Mouse (Mus musculus) testis, adult 2 months (tissue): ENCODE results near the gene Dnaic2. TPM values are rescaled to one million over a fixed set of nuclear protein-coding genes. Genes with fewer than 3 reads are reported as not detected.

Experiments
- H3K27ac ChIP-seq: fragments of 200-500 bp; 2 replicates; pipeline ENCODE4 v1.5.1; 2012; ENCODE audit warnings: low read depth, low read length; ENCODE audit not compliant: control insufficient read depth, insufficient read depth
- H3K27me3 ChIP-seq: fragments of 200-500 bp; 2 replicates; pipeline ENCODE4 v1.6.1; 2012; ENCODE audit warnings: mild to moderate bottlenecking, low read length, moderate library complexity; ENCODE audit not compliant: control insufficient read depth, insufficient read depth
- H3K36me3 ChIP-seq: fragments of 200-500 bp; 2 replicates; pipeline ENCODE4 v1.6.1; 2012; ENCODE audit warnings: mild to moderate bottlenecking, low read length; ENCODE audit not compliant: control insufficient read depth, insufficient read depth
- H3K4me1 ChIP-seq: fragments of 200-500 bp; 2 replicates; pipeline ENCODE4 v1.6.1; 2012; ENCODE audit warnings: low read length; ENCODE audit not compliant: control insufficient read depth, insufficient read depth
- H3K4me3 ChIP-seq: fragments of 200-500 bp; 2 replicates; pipeline ENCODE4 v1.5.1; 2012; ENCODE audit warnings: low read depth, mild to moderate bottlenecking, low read length, moderate library complexity, mixed read lengths; ENCODE audit not compliant: control insufficient read depth
- CTCF ChIP-seq: fragments of 200-500 bp; IDR thresholded peaks from 2 replicates; pipeline ENCODE4 v1.5.1; 2012; ENCODE audit warnings: low read depth, mild to moderate bottlenecking, inconsistent platforms, low read length, moderate library complexity; ENCODE audit not compliant: control insufficient read depth, insufficient read depth, insufficient replicate concordance
- POLR2A ChIP-seq: fragments of 200-500 bp; IDR thresholded peaks from 2 replicates; pipeline ENCODE4 v1.6.1; 2012; ENCODE audit warnings: low read depth, mild to moderate bottlenecking, inconsistent platforms, low read length, moderate library complexity; ENCODE audit not compliant: control insufficient read depth
- polyA plus RNA-seq: library from polyadenylated mRNA; depleted of rRNA; stranded (reverse); fragments of >200 nt; gene quantifications from 2 replicates; pipeline ENCODE4 v1.2.3, GENCODE M21; 2012

Gene Dnaic2
- polyA plus RNA-seq, 1 experiment: 57.5 TPM

DNA sequence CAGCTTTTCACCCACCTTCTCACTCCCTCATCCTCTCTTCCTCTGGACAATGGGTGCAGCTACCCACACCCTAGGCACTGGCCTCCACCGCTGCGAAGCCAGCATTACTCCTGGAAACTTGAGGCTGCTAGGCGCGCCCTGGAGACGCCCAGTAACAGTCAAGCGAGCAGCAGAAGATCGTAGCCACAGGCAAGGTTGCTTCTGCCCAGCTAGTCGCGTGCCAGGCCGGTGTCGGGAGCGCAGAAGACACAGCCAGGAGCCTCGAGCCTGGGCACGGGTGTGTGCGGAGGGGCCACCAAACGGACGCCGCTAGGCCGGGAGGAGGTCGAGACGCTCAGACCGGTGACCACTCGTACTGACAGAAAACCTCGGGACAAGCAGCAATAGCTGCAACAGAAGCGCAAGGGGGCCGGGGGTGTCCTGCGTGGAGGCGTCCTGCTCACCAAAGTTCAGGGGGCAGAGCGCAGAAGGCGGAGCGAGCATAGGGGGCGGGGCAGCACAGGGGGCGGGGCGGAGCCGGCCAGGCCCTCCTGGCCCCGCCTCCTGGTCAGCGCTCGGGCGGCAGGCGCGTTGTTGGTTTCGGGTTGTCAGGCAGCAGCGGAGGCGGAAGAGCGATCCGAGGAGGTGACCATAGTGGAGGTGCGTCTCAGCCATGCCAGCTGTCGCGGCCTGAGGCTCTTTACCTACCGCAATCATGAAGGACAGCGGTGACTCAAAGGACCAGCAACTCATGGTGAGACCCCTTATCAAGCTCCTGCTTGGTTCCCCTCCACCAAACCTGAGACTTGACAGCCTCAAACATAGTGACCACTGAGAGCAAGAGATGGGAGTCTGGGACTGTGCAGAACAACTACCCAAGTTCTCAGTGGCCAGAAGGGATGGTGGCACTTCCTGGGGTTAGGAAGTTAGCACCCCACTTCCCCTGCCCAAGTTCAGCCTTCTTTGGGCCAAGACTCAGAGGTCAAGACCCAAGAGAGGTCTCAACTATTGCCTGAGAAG is 37.9 kb downstream of the Dnaic2 start, which contains the start of gene Kif19a:
Gene Kif19a, plus strand, starts transcription at position 569 of the 999 bp plus-strand sequence.
- no peak for TF ChIP-seq CTCF
- peak; percentile 54; the same call in 1 of the 2 replicates for TF ChIP-seq POLR2A

DNA sequence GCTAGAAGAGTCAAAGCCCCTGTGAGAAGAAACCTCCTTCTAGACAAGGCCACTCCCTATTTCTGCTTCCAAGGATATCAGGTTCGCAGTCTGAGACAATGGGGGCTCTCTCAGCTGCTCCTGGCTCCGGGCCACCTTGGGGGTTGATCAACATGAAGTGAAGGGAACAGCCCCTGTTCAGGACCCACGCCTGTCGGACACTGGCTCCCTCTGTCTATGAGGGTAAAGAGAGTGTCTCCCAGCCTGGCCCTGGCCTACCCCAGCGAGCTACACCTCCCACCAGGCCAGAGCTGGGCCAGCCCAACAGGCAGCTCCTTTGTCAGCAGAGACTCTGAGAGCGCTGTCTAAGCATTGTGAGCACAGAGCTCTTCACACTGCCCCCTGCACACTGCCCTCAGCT is 42.7 kb downstream of the Dnaic2 start:
- H3K27ac ChIP-seq: no peak overlapping the region
- H3K27me3 ChIP-seq: no peaks in the 10 kb centered on the region
- peaks cover 8% of the 10 kb centered on the region for H3K4me1 ChIP-seq
- no peaks in the 10 kb centered on the region for H3K36me3 ChIP-seq
- H3K4me3 ChIP-seq: no peak overlapping the region
- TF ChIP-seq POLR2A: no peak
- no peak for TF ChIP-seq CTCF

More for the DNA sequence above, 37.9 kb downstream of the Dnaic2 start, which contains the start of gene Kif19a:
- H3K36me3 ChIP-seq: no peaks in the 10 kb centered on the region
- H3K4me1 ChIP-seq: peaks cover 12% of the 10 kb centered on the region
- no peak within 1 kb of the TSS for H3K27ac ChIP-seq
- H3K4me3 ChIP-seq: peak within 1 kb of the TSS; percentile 85
- H3K27me3 ChIP-seq: no peaks in the 10 kb centered on the region

DNA sequence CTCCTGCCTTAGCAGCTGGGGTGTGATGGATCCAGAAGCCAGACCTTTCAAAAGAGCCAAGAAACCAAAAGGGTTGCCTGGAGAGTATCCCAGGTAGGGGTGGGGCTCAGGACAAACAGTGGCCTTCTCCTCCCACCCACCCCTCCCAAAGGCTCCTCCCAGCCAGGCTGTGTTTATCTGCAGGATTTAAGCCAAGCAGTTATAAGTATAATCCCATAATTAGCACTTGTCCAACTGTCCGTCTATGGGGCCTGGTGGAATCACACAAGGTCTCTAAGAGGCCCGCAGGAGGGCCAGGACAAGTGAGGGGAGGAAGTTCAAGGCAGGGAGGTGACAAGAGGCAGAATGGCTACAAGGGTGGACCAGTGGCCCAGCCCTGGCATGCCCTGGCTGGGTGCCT is 44.7 kb downstream of the Dnaic2 start:
- no peaks in the 10 kb centered on the region for H3K27me3 ChIP-seq
- no peak overlapping the region for H3K27ac ChIP-seq
- TF ChIP-seq CTCF: no peak
- no peak for TF ChIP-seq POLR2A
- H3K4me3 ChIP-seq: no peak overlapping the region
- H3K36me3 ChIP-seq: no peaks in the 10 kb centered on the region
- no peaks in the 10 kb centered on the region for H3K4me1 ChIP-seq

DNA sequence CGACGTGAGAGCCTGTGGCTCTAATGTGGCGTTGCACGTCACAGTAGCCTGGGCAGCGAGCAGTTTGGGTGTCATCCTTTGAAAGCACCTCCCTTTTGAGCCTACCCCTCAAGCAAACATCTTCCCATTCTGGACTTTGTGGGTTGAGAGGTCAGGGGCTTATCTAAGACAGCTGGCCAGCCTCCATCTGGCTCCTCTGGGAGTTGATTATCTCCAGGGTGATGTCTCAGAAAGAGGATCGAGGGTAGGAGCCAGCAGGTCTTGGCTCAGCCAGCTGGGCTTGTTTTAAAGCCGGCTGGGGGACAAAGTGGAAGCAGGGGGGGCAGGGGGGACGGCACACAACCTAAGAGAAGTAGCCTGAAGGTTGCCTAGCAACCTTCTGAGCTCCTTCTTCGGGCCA is 52.9 kb downstream of the Dnaic2 start:
- H3K36me3 ChIP-seq: no peaks in the 10 kb centered on the region
- TF ChIP-seq POLR2A: no peak
- no peak for TF ChIP-seq CTCF

DNA sequence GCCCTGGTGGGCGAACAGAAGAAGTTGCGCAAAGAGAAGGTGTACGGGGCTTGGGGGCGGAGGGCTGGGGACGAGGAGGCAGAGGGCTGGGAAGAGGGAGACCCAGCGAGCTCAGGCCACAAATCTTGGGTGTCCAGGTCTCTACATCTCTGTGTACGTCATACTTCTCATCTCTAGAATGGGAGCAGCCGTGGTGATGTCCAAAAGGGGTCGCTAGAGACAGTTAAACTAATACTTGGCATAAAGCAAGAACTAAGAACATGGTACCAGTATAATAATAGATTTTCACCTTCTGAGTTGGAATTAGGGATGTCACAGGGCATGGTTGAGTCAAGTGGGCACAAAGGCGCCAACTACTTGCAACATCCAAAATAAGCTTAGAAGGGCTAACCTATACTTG is 58.7 kb downstream of the Dnaic2 start:
- Histone ChIP-seq H3K4me3 (peak overlapping the region; percentile 75), H3K4me1 (peaks cover 12% of the 10 kb centered on the region), H3K36me3 (no peaks in the 10 kb centered on the region), H3K27ac (no peak overlapping the region), H3K27me3 (no peaks in the 10 kb centered on the region; the same call in 1 of the 2 replicates)
- TF ChIP-seq POLR2A: no peak

More for the DNA sequence above, 52.9 kb downstream of the Dnaic2 start:
- no peak overlapping the region for H3K4me3 ChIP-seq
- no peak overlapping the region for H3K27ac ChIP-seq
- H3K27me3 ChIP-seq: no peaks in the 10 kb centered on the region
- H3K4me1 ChIP-seq: peaks cover 10% of the 10 kb centered on the region

DNA sequence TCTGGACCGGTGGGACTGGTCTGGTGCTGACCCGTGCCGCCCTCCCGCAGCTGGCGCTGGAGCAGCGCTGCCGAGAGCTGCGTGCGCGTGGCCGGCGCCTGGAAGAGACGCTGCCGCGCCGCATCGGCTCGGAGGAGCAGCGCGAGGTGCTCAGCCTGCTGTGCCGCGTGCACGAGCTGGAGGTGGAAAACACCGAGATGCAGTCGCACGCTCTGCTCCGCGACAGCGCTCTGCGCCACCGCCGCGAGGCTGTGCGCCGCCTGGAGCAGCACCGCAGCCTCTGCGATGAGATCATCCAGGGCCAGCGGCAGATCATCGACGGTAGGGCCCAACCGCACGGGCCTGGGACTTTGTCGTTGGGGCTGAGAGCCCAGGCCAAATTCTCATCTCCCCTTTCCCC is 59.1 kb downstream of the Dnaic2 start:
- no peaks in the 10 kb centered on the region; the same call in 1 of the 2 replicates for H3K27me3 ChIP-seq
- peaks cover 13% of the 10 kb centered on the region for H3K4me1 ChIP-seq
- H3K36me3 ChIP-seq: no peaks in the 10 kb centered on the region
- H3K27ac ChIP-seq: no peak overlapping the region
- peak overlapping the region; percentile 75 for H3K4me3 ChIP-seq
- TF ChIP-seq POLR2A (no peak), CTCF (no peak)

DNA sequence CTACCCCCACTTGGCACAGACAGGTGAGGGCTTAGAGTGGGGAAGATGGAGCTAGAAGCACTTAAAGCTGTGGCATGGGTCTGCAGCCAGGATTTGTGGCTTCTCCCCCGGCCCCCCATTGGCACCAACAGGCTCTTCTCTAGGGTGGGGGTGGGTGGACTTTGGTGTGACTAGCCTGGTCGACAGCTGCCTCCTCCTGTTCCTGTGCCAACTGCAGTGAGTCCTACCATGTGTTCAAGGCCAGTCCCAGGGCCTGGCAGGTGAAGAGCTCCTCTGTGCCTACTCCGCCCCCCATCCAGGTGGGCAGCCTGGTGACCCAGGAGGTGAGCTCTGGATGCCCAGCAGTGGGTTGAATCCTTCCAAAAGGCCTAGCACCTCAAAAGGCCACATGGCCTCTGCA is 60.4 kb downstream of the Dnaic2 start:
- no peaks in the 10 kb centered on the region; the same call in 1 of the 2 replicates for H3K27me3 ChIP-seq
- H3K27ac ChIP-seq: no peak overlapping the region
- peak overlapping the region; percentile 18; the same call in 1 of the 2 replicates for H3K4me3 ChIP-seq
- no peaks in the 10 kb centered on the region for H3K36me3 ChIP-seq
- H3K4me1 ChIP-seq: peaks cover 22% of the 10 kb centered on the region
- TF ChIP-seq POLR2A: no peak
- TF ChIP-seq CTCF: no peak
